Mouse (Mus musculus): ENCODE measurements around the gene Spryd3.

DNA sequence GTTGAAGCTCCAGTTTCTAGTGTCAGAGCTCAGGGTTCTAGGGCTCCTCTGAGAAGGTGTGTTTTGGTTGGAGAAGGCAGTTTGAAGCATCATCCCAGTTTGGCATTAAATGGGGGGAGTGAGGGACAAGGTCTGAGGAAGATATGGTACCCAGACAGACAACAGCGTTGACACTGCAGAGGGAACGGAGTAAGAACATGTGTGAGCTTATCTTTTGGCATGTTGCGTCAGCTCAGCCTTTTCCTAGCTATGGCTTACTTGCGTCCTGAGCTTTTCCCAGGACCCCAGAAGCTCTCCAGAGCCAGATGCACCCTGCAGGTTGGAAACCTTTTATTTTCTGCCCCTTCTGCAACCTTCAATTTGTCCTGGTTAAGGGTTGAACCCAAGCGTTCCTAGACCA is 10.1 kb upstream of the Spryd3 start:
- no peak for TF ChIP-seq GATA1 (IDR thresholded peaks at IDR 0.05; ENCODE audit: low read length)
- no peak for TF ChIP-seq TAL1 (IDR thresholded peaks at IDR 0.05; ENCODE audit: low read length)
